Mouse (Mus musculus): ENCODE results near the gene Gm11172. TPM values are rescaled to one million over a fixed set of nuclear protein-coding genes. Genes with fewer than 3 reads are reported as not detected.

Gene Gm11172
- polyA plus RNA-seq, 1 experiment from 2014 or later: not detected

DNA sequence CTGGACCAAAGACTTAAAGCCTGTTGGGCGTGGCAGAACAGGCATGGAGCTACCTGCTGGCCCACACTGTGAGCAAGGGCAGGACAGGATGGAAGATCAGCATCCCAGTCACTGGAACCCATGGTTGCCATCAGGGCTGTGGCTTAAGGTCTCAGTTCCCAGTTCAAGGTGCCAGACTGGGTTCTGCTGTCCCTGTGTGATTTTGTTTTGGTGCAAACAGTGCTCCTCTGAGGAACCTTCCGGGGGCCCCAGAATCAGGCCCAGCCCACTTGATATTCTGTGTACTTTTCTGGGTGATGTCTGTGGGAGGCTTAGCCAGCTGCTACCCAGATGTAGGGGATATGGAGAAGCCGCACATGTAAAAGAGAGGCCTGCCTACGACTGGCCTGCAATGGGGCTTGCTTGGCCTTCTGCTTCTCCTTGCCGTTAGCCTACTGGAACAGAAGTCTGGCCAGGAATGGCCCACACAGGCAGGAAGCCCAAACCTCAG is 32.0 kb upstream of the Gm11172 start:
- Histone ChIP-seq H3K27me3 (no peaks in the 10 kb centered on the region), H3K4me2 (replicated peaks) (peak overlapping the region; percentile 19; the same call in 1 of the 2 replicates), H3K27ac (peak overlapping the region; percentile 52), H3K4me3 (no peak overlapping the region), H3K36me3 (0 out of 2 replicates have a peak, but pooled peaks cover 5% of the 10 kb centered on the region), H3K9ac (peak overlapping the region; percentile 39; the same call in 1 of the 2 replicates), H3K4me1 (peaks cover 43% of the 10 kb centered on the region), H3K9me3 (no peaks in the 10 kb centered on the region)
- no peak for ATAC-seq (ENCODE audit: low FRiP score, low read depth)
- WGBS: 52% methylated on average over 5 of the region's 5 CpGs

DNA sequence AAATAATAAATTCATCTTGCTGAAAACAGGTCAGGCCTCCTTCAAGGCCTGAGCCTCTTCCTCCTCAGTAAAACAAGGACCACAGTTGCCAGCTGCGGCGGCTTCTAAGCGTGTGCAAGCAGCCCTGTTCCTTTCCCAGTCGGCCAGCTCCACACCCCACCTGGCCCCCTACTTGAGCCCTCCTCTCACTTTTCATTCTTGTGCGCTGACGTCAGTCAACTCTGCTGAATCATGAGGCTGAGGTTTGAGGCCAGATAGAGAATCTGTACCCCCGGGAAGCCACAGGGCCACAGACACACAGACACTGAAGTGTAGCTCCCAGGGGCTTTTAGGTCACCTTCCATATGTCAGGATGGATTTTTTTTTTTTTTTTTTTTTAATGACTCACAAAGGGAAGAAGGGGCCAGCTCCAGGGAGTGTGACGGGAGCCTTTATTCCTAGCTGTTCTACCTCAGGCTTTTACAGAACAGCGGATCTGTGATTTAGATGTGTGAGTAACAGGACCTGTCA is 30.8 kb upstream of the Gm11172 start:
- Histone ChIP-seq H3K27ac (peak overlapping the region; percentile 52), H3K9me3 (no peaks in the 10 kb centered on the region), H3K4me1 (peaks cover 53% of the 10 kb centered on the region), H3K36me3 (0 out of 2 replicates have a peak, but pooled peaks cover 5% of the 10 kb centered on the region), H3K27me3 (no peaks in the 10 kb centered on the region), H3K9ac (0 out of 2 replicates have a peak overlapping the region, but pooled peaks have one; percentile 39), H3K4me3 (peak overlapping the region; percentile 62), H3K4me2 (replicated peaks) (peak overlapping the region; percentile 97)
- no peak for ATAC-seq (ENCODE audit: low FRiP score, low read depth)
- WGBS: 21% methylated on average over 9 of the region's 9 CpGs

DNA sequence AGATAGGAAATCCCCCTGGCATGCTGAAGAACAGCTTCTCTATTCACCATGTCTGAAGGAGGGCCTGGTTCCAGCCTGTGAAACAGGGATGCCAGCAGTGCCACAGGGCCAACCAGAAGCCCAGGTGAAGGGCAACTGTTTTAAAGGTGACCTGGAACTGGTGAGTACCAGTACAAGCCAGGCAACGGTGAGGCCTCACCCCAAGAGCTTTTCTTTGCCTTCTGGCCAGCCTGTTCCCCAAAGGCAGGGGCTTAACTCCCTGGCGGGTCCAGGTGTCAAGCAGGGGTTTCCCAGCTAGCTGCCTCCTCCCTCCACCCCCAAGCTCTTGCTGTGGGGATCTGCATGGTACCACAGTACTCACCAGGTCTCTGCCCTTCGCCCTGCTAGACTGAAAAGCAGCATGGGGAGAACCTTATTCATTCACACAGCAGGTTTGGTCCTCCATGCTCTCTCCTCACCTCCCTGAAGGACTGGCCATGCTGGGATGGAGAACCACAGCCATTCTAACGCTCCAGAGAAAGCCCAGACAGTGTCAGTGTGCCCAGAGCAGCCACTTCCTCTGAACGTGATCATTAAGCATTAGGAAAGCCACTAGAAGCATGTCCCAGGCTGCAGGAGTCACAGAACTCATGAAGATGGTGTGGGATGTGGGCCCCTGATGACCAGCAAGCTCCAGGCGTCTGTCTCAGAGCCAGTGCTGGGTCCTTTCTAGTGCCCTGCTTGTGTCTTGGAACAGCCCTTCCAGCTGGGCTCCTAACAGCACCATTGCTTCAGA is 30.2 kb upstream of the Gm11172 start:
- WGBS: 40% methylated on average over 6 of the region's 6 CpGs
- Histone ChIP-seq H3K27ac (peak overlapping the region; percentile 52), H3K4me1 (peaks cover 59% of the 10 kb centered on the region), H3K9me3 (no peaks in the 10 kb centered on the region), H3K4me2 (replicated peaks) (peak overlapping the region; percentile 97), H3K4me3 (peak overlapping the region; percentile 62), H3K27me3 (no peaks in the 10 kb centered on the region), H3K36me3 (0 out of 2 replicates have a peak, but pooled peaks cover 5% of the 10 kb centered on the region), H3K9ac (peak overlapping the region; percentile 89)
- no peak for ATAC-seq (ENCODE audit: low FRiP score, low read depth)

DNA sequence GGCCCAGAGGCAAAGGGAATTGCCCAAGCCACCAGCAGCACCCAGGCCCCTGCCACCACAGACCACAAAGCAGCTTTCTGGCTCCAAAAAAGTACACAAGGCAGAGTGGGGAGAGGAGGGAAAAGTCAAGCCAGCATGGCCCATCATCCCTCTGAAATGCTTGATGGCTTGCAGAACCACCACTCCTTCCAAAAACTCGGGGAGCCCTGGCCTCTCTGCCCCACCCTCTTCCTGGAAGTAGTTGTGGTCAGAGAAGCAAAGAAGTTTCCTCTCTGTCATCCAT is 29.6 kb upstream of the Gm11172 start:
- Histone ChIP-seq H3K4me3 (peak overlapping the region; percentile 62), H3K9me3 (no peaks in the 10 kb centered on the region), H3K36me3 (0 out of 2 replicates have a peak, but pooled peaks cover 5% of the 10 kb centered on the region), H3K4me1 (peaks cover 60% of the 10 kb centered on the region), H3K9ac (peak overlapping the region; percentile 89), H3K27ac (no peak overlapping the region), H3K4me2 (replicated peaks) (peak overlapping the region; percentile 97), H3K27me3 (no peaks in the 10 kb centered on the region)
- WGBS: 18% methylated on average over 1 of the region's 1 CpGs
- no peak for ATAC-seq (ENCODE audit: low FRiP score, low read depth)

DNA sequence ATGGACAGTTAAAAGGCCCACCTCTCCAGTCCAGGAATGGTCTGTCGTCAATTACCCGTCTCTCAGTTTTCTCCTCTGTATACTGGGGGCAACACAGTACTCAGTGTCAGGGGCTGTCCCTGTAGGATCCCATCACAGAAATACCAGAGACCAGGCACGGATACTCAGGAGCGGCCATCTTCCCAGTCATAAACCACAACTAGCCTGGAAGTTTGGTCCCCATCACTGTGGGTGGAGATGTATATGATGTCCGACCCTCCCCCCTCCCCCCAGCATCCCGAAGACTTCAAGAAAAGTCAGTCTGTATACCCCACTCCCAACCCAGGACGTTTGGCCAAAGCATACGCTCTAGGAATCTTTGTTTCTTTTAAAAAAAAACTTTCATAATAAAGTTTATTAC is 29.3 kb upstream of the Gm11172 start:
- Histone ChIP-seq H3K4me2 (replicated peaks) (peak overlapping the region; percentile 97), H3K27me3 (no peaks in the 10 kb centered on the region), H3K4me3 (peak overlapping the region; percentile 62), H3K9me3 (no peaks in the 10 kb centered on the region), H3K9ac (peak overlapping the region; percentile 89), H3K27ac (no peak overlapping the region), H3K36me3 (0 out of 2 replicates have a peak, but pooled peaks cover 5% of the 10 kb centered on the region), H3K4me1 (peaks cover 60% of the 10 kb centered on the region)
- 48% methylated on average over 8 of the region's 8 CpGs for WGBS
- ATAC-seq (ENCODE audit: low FRiP score, low read depth): no peak

DNA sequence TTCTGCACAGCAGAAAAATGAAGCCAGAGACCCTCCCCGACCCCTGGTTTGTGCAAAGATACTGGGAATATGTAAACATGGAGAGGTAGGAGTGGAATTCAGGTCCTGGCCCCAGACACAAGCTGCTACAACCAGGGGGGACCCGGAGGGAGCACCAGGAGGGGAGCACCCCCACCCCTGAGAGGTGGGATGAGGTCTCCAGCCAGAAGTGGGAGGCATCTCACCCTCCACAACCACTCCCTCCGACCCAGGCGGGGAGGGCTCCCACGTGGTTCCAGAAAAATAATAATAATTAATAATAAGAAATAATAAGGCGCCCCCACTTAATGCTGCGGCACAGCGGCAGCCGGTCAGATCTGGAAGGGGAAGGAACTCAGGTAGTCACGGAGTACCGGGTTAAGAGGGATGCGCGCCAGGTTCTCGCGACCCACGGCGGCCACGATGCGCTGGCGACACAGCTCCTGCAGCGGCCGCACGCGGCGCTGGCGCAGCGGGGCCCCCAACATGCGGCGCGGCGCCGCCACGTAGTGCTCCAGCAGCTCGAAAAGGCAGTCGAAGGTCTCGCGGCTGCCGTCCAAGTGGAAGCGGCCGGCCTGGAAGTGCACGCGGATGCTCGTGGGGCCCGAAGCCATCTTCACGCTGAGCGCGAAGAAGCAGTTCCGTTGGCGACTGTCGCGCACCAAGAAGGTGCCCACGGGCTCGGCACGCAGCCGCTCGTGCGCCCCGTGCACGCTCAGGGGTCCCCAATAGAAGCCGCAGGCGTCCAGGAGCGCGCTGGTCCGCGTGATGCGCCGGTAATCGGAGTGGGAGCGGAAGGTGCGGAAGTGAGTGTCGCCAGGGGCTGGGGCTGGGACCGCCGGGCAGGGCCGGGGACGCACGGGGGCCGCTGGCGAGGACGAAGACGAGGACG is 28.6 kb upstream of the Gm11172 start:
- peak; percentile 0; the same call in 1 of the 2 replicates for ATAC-seq (ENCODE audit: low FRiP score, low read depth)
- Histone ChIP-seq H3K27ac (peak overlapping the region; percentile 99), H3K4me3 (peak overlapping the region; percentile 62), H3K27me3 (no peaks in the 10 kb centered on the region), H3K4me2 (replicated peaks) (peak overlapping the region; percentile 97), H3K9me3 (no peaks in the 10 kb centered on the region), H3K36me3 (0 out of 2 replicates have a peak, but pooled peaks cover 5% of the 10 kb centered on the region), H3K4me1 (peaks cover 60% of the 10 kb centered on the region), H3K9ac (peak overlapping the region; percentile 89)
- WGBS: 1% methylated on average over 81 of the region's 81 CpGs

DNA sequence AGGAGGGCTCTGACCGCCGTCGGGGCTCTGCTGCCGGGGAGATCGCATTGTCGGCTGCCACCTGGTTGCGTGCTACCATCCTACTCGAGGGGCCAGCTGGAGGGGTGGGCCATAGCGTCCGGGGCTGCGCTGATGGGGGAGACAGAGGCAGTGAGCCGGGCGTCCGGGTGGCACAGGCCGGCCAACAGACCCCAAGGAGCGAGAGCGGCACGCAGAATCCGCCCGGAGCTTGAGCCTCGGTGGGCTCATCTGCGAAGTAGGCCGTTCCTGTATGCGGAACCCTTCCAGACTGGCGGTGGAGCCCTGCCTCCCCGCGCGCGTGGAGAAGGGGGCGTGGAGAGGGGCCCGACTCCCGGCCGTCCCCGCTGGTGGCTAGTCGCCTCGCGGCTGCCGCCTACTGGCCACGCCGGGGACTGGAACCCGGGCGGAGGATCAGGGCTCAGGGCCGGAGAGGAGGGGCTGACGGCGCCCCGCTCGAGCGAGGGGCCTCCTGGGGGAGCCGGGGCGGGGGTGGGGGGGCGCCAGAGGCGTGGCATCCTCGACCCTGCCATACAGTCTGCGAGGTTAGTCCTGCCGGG is 27.8 kb upstream of the Gm11172 start:
- under 1% methylated on average over 55 of the region's 55 CpGs for WGBS
- Histone ChIP-seq H3K36me3 (0 out of 2 replicates have a peak, but pooled peaks cover 5% of the 10 kb centered on the region), H3K9ac (peak overlapping the region; percentile 89), H3K27ac (peak overlapping the region; percentile 99), H3K4me2 (replicated peaks) (peak overlapping the region; percentile 97), H3K4me3 (peak overlapping the region; percentile 62), H3K27me3 (no peaks in the 10 kb centered on the region), H3K4me1 (peaks cover 60% of the 10 kb centered on the region), H3K9me3 (no peaks in the 10 kb centered on the region)
- ATAC-seq (ENCODE audit: low FRiP score, low read depth): peak; percentile 85

- Histone ChIP-seq H3K9ac (peak within 1 kb of the TSS; percentile 89), H3K36me3 (0 out of 2 replicates have a peak, but pooled peaks cover 5% of the 10 kb centered on the region), H3K27me3 (no peaks in the 10 kb centered on the region), H3K9me3 (no peaks in the 10 kb centered on the region), H3K4me2 (replicated peaks) (peak within 1 kb of the TSS; percentile 97), H3K27ac (peak within 1 kb of the TSS; percentile 99), H3K4me1 (peaks cover 52% of the 10 kb centered on the region), H3K4me3 (peak within 1 kb of the TSS; percentile 62)
- WGBS: under 1% methylated on average over 50 of the region's 59 CpGs
- peak; percentile 89 for ATAC-seq (ENCODE audit: low FRiP score, low read depth)
These were observed 27.1 kb upstream of the Gm11172 start, which contains the start of gene Socs1 for GRCm38 (mm10) chr16:10785371-10786231. TSS of gene Socs1 (minus strand) at chr16:10785536.

GRCm38 (mm10) chr16:10786288-10786687 is 26.4 kb upstream of the Gm11172 start:
- 0 out of 2 replicates have a peak, but pooled peaks cover 5% of the 10 kb centered on the region for H3K36me3 ChIP-seq
- peak overlapping the region; percentile 89 for H3K9ac ChIP-seq
- H3K4me2 ChIP-seq (replicated peaks): peak overlapping the region; percentile 97
- H3K27ac ChIP-seq: peak overlapping the region; percentile 99
- H3K9me3 ChIP-seq: no peaks in the 10 kb centered on the region
- H3K4me3 ChIP-seq: peak overlapping the region; percentile 62
- peak; percentile 4; the same call in 1 of the 2 replicates for ATAC-seq (ENCODE audit: low FRiP score, low read depth)
- H3K4me1 ChIP-seq: peaks cover 46% of the 10 kb centered on the region
- 1% methylated on average over 9 of the region's 9 CpGs for WGBS
- no peaks in the 10 kb centered on the region for H3K27me3 ChIP-seq

DNA sequence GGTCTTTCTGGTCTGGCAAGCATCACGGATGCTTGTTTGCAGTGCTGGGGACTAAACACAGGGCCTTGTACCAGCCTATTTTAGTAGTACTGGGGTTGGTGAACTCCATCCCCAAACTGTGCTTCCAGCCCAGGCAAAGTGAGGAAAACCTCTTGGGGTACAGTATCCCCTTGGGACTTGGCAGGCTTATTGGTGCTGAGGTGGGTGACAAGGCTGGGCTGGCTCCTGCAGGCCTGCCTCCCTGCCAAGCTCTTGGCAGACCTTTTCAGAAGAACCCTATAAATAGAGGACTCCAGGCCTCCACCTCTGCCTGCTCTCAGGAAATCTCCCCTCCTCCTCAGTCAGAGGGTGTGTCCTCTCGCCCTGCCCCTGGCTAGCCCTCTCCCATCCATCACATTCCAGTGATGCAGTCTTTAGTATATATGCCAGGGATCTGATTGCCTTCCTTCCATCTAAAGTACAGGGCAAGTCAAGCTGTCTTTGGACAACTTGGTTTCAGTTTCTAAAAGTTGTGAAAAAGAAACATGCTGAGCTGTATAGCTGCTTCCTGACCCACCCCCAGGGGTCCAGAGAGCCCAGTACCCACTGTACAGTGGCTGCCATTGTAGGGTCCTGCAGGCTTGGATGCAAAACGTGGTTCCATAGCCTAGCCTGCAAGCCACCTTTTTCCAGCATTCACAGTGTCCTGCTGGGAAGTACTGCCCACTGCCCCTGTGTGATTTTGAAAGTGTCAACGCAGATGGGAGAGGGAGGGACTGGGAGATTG is 25.8 kb upstream of the Gm11172 start:
- Histone ChIP-seq H3K9ac (no peak overlapping the region), H3K4me1 (peaks cover 39% of the 10 kb centered on the region), H3K36me3 (0 out of 2 replicates have a peak, but pooled peaks cover 5% of the 10 kb centered on the region), H3K4me3 (no peak overlapping the region), H3K4me2 (replicated peaks) (peak overlapping the region; percentile 97), H3K27me3 (no peaks in the 10 kb centered on the region), H3K9me3 (no peaks in the 10 kb centered on the region), H3K27ac (peak overlapping the region; percentile 99; the same call in 1 of the 2 replicates)
- WGBS: 67% methylated on average over 4 of the region's 4 CpGs
- ATAC-seq (ENCODE audit: low FRiP score, low read depth): no peak
